Mouse (Mus musculus): ENCODE measurements around the gene Gm17490.
"Not testable (repeated sequence)": the region's sequence is repeated elsewhere in the genome, so short reads cannot be mapped to it uniquely, and the experiment has no call there.

Gm17490 gene

DNA sequence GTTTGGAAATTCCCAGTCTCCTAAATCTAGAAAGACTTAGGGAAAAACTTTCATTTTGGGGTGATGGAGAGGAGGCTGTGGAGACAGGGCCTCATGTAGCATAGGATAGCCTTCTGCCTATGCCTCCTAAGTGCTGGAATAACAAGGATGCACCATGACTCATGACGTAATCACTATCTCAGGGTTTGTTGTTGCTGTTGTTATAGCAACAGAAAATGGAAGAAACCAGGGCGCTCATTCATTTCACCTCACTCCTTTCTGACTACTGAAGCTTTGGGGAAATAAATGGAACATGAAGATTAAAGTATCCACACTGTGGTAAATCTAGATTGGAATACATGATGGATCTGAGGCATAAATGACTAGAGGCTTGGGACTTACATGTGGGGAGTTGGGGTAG lies 2.3 kb downstream of the Gm17490 start:
- DNase-seq = no peak

GRCm38 (mm10) chr2:11623173-11623572 lies 2.9 kb downstream of the Gm17490 start:
- DNase-seq = no peak

DNA sequence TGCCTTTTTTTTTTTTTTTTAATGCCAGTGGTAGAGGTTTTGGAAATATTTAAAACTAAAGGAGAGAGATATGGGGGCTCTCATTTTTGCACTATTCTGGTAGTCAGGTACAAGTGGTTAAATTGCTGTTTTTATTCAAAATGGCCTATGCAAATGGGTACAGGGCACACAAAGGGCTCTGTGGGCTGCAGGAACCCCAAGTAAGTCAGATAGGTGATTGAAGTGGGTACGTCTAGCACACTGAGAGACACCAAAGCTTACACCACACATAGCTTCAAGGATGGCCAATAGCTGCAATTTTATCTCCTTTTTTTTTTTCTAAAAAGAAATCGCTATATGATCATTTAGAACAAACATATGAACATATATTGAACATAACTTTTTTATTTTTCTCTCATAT lies 6.5 kb downstream of the Gm17490 start:
- no peak for DNase-seq

DNA sequence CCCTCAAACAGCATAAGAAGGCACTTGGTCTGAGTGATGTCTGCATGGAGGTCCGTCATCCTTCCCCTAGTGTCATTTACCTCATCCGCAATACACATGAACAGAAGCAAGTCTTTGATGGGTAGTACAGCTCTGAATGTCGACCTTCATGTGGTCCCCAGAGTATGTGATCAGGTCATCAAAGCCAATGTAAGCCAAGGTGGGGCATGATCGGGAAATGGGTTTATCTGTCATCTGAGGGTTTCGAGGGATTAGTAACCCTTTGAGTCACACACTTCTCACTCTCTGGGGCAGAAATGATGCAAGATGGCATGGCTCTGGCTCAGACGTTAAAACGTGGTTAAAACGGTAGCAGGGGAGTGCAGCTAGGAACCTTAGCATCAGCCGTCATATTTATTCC lies 9.2 kb downstream of the Gm17490 start:
- DNase-seq = no peak

GRCm38 (mm10) chr2:11612939-11613338 lies 13.1 kb downstream of the Gm17490 start:
- not testable (repeated sequence) for DNase-seq

- DNase-seq = not testable (repeated sequence)
Measured at GRCm38 (mm10) chr2:11606718-11607117, 19.3 kb downstream of the Gm17490 start.

DNA sequence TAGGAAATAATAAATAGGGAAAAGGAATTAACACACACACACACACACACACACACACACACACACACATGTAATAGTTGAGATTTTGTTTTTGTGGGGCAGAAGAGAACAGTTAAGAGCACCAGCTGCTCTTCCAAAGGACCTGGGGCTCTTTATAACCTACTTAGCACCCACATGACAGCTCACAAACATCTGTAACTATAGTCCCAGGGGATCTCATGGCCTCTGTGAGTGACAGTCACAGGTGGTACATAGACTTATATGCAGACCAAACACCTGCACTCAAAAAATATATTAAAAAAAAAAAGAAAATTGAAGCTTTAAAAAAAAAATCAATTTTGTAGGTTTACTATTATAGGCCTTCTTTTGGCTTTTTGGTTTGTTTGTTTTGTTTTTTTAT lies 21.2 kb downstream of the Gm17490 start:
- DNase-seq = no peak

- no peak for DNase-seq
Measured at GRCm38 (mm10) chr2:11604053-11604452, 22.0 kb downstream of the Gm17490 start, which contains the start of gene Rbm17. Gene Rbm17 (minus strand): TSS chr2:11604153.

DNA sequence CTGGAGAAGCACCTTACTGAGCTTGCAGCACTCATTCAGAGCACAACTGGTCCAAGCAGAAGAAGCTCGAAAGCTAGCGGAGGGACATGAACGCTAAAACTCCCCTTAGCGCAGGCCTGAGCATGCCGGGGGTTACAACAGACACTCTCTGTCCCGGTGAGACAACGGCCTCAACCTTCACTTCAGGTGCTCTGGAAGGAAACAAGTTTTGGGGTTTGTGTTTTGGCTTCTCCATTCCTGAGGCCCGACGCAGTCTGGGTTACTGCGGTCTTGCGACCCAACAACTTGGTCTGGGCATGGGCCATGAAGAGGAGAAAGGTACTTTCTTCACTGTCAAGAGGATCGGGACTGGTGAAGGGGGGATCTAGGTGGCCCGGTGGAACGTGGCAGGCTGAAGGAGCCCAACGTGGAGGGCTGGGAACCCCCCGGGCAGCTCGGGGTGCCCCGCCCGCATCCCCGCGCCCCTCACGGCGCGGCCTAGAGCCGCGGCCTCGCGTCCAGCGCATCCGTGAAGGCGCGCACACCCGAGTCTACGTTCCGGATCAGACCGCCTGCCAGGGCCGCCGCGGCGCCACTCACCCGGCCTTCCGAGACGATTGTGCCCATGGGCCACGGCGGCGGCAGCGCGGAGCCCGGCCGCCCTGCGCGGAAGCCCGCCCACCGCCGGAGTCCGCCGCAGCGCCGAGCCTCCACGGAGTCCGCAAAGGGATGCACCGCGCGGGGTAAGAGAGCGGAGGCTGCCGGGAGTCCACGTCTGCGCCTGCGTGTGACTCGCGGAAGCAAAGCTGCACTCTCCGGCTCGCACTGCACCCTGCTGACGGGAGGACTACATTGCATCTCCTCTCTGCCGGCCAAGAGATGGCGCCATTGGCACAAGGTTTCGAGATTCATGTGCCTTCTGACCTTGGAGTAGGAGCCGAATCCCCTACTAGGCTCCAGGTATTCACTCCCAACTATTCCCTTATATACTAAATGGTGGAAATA lies 23.3 kb downstream of the Gm17490 start:
- DNase-seq = peak; percentile 95

- DNase-seq = no peak
Measured at GRCm38 (mm10) chr2:11601795-11602194, 24.3 kb downstream of the Gm17490 start.

GRCm38 (mm10) chr2:11597906-11598305 lies 28.2 kb downstream of the Gm17490 start:
- DNase-seq = no peak

DNA sequence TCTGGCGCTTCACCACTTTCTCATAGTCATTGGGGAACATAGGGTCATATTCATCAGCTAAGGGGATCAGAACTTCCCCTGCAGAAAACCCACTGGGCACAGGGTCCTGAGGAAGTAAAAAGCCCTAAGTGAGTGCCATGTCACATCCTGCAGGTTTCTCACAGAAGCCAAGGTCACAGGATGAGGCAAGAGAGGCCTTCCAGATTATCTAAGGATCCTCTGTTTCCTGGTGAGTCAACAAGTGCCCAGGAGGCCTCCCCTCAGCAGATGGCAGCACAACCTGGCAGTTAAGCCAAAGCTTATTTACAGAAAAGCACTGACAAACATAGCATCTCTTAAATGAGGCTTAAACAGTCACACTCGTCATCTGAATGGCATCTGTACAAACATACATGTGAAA lies 29.4 kb downstream of the Gm17490 start:
- DNase-seq = no peak

DNA sequence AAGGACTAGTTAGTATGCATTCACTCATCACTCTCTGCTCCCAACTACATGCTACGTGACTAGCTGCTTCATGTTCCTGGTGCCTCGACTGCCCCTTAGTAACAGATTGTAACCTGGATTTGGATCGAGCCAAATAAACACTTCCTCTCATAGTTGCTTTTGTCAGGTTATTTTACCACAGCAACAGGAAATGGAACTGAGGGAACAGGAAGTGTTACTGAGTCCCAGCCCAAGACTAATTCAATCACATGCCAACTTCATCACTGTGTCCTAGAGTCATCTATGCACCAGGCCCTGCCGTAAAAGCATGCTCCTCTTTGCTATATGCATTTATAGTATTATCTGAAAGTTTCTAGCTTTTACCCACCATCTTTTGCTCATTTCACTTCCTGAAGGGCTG lies 38.1 kb downstream of the Gm17490 start:
- DNase-seq = no peak

DNA sequence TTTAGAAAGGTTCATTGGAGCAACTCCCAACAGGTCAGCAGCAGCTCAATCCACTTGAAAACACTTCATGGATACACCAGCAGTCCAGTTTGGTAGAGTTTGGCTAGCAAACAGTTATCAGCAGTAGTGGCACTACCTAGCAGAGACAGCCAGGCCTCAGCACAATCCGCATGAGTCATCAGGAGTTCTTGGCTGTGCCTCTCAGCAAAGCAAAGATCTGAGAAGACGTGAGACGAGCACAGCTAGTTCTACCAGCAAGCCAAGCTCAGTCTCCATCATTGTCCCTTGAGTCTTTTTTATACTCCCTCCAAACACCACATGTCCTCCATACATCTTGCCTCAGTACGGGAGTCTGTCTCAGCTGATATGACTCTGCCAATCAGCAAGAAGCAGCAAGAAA lies 46.7 kb downstream of the Gm17490 start:
- no peak for DNase-seq

- no peak for DNase-seq
Measured at GRCm38 (mm10) chr2:11578187-11578586, 47.9 kb downstream of the Gm17490 start.
